Mouse (Mus musculus): ENCODE measurements around the gene Selp.

Selp gene

GRCm38 (mm10) chr1:164114947-164115493 lies at the start of gene Selp:
Selp (plus strand) TSS chr1:164115264.
- DNase-seq (ENCODE audit: low spot score in 2 of 2) = no peak

- DNase-seq (ENCODE audit: low spot score in 2 of 2) = no peak
Measured at GRCm38 (mm10) chr1:164069261-164069660, 45.8 kb upstream of the Selp start.

- no peak for DNase-seq (ENCODE audit: low spot score in 2 of 2)
Measured at GRCm38 (mm10) chr1:164070461-164070860, 44.6 kb upstream of the Selp start.

- DNase-seq (ENCODE audit: low spot score in 2 of 2) = peak in 1 of 2 experiments; percentile 50
Measured at GRCm38 (mm10) chr1:164071111-164071510, 44.0 kb upstream of the Selp start.

DNA sequence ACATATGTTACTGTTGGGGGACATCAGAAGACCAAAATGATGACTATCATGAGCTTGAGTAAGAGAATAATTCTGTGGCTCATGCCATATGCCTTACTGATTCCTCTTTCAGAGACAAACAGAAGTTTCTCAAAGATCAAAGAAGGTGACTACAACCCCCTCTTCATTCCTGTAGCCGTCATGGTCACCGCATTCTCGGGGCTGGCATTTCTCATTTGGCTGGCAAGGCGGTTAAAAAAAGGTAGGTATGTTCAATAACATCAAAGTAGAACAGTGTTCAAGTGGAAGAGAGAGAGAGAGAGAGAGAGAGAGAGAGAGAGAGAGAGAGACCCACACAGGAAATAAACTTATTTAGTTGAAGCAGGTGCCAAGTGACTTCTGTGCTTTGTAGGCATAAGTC lies 43.1 kb upstream of the Selp start:
- DNase-seq (ENCODE audit: low spot score in 2 of 2) = no peak

GRCm38 (mm10) chr1:164073091-164073490 lies 42.0 kb upstream of the Selp start:
- DNase-seq (ENCODE audit: low spot score in 2 of 2) = no peak

GRCm38 (mm10) chr1:164073803-164074202 lies 41.3 kb upstream of the Selp start:
- no peak for DNase-seq (ENCODE audit: low spot score in 2 of 2)

DNA sequence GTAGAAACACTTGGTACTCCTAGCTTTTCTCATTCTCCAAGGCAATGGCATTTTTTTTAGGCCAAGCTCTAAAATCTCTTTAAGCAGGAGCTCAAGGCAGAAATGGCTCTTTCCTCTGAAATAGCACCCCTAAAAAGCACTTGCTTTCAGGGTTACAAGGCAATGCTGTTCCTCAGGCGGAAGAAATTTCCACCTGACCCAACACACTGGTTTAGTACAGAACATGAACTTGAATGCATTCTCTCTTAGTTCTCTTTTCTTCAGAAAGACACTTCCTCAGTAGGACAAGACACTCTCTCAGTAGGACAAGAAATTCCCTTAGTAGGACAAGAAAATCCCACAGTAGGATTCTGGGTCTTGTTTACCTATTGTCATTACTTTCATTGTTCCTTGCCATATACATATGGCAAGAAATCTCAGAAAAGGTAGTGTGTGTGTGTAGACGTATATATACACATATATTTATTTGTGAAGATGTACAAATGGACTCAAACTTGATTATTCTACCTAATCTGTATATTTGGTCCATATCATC lies 40.4 kb upstream of the Selp start:
- DNase-seq (ENCODE audit: low spot score in 2 of 2) = no peak

- DNase-seq (ENCODE audit: low spot score in 2 of 2) = no peak
Measured at GRCm38 (mm10) chr1:164075416-164075815, 39.6 kb upstream of the Selp start.

GRCm38 (mm10) chr1:164076441-164076840 lies 38.6 kb upstream of the Selp start:
- DNase-seq (ENCODE audit: low spot score in 2 of 2) = no peak

DNA sequence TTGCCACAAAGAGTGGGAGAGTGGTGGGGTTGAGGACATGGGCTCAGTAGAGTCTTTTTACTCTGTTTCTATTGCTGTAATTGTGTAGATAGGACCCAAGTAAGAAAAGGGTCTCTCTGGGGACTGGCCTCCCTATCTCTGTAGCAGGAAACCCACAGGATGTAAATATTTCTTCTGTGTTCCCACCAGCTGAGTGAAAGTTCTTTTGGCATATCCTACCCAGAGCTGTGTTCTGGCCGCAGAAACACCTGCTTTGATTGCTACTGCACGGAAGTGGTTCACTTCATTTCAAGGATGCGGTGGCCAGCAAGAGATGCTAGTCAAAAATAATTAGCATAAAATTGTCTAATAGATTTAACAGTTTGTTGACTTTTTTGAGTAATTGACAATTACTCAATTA lies 38.0 kb upstream of the Selp start:
- DNase-seq (ENCODE audit: low spot score in 2 of 2) = no peak

- peak in 1 of 2 experiments; percentile 39 for DNase-seq (ENCODE audit: low spot score in 2 of 2)
Measured at GRCm38 (mm10) chr1:164078323-164078741, 36.7 kb upstream of the Selp start.

DNA sequence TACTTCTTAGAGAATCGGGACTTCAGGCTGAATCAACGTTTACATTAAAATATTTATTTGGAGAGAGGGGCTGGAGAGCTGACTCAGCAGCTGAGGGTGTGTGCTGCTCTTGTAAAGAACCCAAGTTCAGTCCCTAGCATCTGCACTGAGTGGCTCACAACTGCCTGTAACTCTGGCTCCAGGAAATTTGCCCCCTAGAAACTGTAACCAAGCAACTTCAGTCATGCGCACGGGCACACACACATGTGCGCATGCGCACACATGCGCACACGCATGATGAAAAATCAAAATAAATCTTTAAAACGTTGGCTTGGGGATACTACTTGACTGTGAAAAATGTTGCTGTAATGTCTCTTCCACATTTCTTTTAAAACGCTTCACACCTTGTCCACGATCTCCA lies 36.0 kb upstream of the Selp start:
- no peak for DNase-seq (ENCODE audit: low spot score in 2 of 2)

DNA sequence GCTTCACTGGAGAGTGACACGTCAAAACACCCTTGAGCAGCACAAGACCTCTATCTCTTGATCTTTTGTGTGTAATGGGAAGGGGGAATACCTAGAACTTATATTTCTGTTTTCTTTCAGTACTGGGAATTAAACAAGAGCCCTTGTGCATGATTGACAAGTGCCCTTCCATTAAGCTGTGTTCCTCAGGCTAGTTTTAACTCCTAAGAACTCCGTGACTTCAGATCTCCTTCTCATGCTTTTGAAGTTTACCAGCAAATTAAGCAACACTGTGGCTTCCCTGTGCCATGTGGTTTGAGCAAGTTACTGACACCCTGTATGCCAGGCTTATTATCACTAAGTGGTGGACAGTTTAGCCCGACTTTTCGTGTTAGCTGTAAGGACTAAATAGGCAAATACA lies 32.0 kb upstream of the Selp start:
- no peak for DNase-seq (ENCODE audit: low spot score in 2 of 2)

DNA sequence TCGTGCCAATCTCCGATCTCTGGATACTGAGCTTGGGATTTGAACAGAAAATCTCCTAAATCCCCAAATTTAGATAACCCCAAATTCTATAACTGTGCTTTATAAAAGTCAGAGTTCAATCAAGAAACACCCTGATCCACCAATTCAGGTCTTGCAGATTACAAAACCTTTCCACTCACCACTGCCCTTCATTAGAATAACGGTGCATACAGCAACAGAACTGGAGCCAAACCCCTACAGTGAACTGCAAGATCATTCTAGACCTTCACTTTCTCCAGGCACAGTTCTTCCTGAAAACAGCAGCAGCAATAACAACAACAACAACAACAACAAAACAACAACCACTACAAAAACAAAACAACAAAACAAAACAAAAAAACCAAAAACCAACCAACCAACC lies 28.3 kb upstream of the Selp start:
- no peak for DNase-seq (ENCODE audit: low spot score in 2 of 2)

- no peak for DNase-seq (ENCODE audit: low spot score in 2 of 2)
Measured at GRCm38 (mm10) chr1:164087872-164088271, 27.2 kb upstream of the Selp start.

GRCm38 (mm10) chr1:164096780-164097179 lies 18.3 kb upstream of the Selp start:
- DNase-seq (ENCODE audit: low spot score in 2 of 2) = no peak

DNA sequence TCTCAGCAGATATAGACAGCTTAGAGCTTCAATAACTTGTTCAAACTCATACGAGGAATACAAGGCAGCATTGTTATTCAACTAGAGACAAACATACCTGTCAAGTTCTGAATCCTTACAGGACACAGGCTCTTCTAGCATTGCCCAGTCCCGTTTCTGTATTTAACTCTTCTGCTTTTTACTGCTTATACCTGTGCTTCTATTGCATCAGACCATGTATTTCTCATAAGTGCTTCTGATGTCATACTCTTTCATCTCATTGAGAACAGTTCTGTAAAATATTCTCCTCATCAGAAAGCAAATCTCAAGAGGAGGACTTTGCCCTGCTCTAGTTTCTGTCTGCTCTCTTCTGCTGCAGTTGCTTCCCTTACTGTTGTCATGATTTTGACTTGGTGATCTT lies 17.2 kb upstream of the Selp start:
- DNase-seq (ENCODE audit: low spot score in 2 of 2) = no peak

- DNase-seq (ENCODE audit: low spot score in 2 of 2) = no peak
Measured at GRCm38 (mm10) chr1:164098372-164098771, 16.7 kb upstream of the Selp start.

DNA sequence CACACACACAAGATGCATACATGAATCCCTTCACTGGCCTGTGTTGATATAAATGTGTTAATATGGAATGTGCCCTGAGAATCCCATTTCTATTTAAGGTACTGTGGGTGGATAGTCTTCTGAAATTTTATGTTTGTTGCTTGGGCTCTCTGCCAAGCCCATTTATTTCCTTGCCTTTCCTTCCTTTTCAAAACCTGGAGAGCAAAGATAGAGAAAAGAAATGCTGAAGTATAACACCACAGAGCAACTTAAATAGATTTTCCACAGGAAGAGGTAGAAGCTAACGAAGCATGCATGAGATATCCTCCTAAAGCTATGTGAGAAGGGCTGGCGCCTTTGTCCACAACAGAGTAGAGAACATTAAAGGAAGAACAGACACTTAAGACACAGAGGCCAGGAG lies 5.3 kb upstream of the Selp start:
- DNase-seq (ENCODE audit: low spot score in 2 of 2) = no peak

DNA sequence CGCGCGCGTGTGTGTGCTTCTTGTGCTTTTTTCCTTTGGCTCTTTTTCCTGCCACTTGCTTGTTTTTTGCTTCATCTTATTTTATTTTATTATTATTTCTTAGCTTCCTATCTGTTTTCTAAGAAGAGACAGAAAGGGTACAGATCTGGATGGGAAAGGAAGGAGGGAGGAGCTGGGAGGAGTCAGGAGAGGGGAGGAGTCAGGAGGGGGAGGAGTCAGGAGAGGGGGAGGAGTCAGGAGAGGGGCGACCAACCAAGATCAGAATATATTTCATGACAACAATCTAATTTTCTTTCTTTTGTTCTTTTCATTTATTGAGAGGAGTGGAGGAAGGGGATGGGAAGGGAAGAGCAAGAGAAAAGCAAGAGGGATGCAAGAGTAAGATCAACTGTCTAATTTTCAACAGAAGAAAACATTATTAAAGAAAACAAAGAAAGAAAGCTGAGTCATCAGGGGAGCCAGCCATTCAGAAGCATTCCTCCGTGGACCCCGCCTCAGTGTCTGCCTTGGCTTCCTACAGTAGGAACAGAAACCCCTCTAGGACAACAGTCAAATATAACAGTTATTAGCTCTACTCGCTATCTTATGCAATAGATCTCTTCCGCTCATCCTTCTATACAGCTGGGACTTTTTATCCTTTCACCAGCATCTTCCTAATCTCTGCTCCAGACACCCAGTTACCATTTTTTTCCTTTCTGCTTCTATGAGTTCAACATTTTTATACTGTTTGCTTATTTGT lies 4.3 kb upstream of the Selp start:
- DNase-seq (ENCODE audit: low spot score in 2 of 2) = no peak

DNA sequence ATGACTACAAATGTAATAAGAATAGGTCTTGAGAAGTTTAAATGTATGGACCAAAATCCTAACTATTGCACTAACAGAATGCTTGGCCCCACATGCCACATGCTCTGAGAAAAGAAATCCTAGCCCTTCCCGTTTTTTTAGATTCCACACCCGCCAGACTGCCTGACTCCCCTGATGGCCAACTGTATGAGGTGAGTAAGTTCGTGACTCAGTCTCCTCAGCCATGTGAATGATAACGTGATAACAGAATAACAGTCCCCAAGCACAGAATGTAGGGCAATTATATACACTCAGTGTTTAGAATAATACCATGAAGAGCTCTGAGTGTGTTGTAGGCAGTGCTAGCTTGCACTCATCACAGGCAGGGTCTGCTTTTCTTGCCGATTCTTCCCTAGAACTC lies 784 bp upstream of the Selp start:
- no peak for DNase-seq (ENCODE audit: low spot score in 2 of 2)

DNA sequence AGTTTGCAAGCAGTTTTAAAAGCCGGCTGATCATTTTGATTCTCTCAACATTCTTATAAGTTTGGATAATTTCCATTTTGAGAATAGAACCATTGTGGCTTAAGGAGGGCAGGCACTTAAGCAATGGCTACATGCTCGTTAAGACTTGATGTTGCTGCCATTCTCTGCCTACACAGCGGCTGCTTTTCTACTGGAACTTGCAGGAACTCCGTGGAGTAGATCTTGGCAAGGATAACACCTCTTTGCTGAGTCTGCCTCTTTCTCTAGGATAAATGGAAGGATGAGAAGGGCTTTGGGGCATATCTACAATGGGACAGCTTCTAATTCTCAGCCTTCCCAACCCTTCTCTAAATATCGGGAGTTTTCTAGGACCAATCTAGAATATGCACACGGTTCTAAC lies 583 bp downstream of the Selp start:
- DNase-seq (ENCODE audit: low spot score in 2 of 2) = no peak

DNA sequence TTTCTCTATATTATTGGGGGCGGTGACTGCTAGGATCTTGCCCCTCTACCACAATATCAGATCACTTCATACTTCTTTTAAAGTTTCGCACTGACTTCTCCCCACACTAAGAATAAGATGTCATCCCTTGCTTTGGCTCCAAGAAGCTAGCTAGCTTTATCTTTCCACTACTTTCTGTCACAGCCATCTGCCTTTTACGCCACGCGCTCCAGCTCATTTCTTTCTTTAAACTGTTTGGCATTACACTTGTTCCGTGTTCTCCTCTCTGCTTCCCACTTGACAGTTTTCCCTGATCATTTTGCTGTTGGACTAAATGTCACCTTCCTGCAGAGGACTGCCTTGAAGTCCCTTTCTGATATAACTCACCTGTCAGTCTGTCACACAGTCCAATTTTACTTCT lies 2.8 kb downstream of the Selp start:
- no peak for DNase-seq (ENCODE audit: low spot score in 2 of 2)

All from spleen, postnatal 10 days (tissue).